9 mouse cellular contexts compared by ENCODE assay signal in the genomic region with DNA sequence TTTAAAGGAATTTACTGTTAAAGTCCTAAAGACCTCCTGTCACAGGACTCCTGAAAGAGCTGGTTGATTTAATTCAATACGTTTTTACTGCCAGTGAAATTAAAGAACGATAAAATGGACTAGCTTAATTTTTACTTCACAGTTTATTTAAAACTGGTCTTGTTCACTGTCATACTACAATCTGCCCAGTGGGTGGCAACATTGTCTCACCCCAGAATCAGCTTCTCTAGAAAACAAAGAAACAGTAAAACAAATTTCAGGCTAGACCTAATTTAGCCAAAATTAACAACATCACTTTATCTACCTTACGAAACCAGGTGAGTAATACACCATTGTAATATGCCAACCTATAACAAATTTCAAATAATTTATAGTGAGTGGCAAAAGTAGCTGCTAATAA. TPM values are rescaled to one million over a fixed set of nuclear protein-coding genes. Genes with fewer than 3 reads are reported as not detected.
DNase-seq lines count a peak whose midpoint lies in the region; ATAC-seq lines count a peak whose summit lies in the region.
"Had no signal": no experiment of that assay in that cellular context is flagged by ENCODE, and none has a peak within 500 bp of the region (broad histone marks: within the 10 kb centered on the region; RNA-seq: fewer than 3 reads in every experiment).

No protein-coding gene starts in this region.

- no peaks in the 10 kb centered on the region for H3K4me1 ChIP-seq in hindbrain, embryonic 11.5 days (replicated peaks; ENCODE audit: control insufficient read depth, insufficient read depth, low read length)
- 0 out of 2 replicates have a peak, but pooled peaks cover 4% of the 10 kb centered on the region for H3K4me1 ChIP-seq in hindbrain, embryonic 13.5 days (replicated peaks)
- H3K4me1 ChIP-seq in heart, embryonic 11.5 days (ENCODE audit: control insufficient read depth, insufficient read depth, low read length) = no peaks in the 10 kb centered on the region
- H3K4me1 ChIP-seq: embryonic facial prominence, embryonic 12.5 days had no signal

- ATAC-seq in hindbrain, embryonic 11.5 days (ENCODE audit: low FRiP score) = no peak
- no peak for ATAC-seq in hindbrain, embryonic 13.5 days (ENCODE audit: low FRiP score)
- peak; percentile 82 for ATAC-seq in megakaryocyte progenitor cell, adult 5-6 weeks (replicated peaks; ENCODE audit: poor library complexity)
- ATAC-seq in heart, embryonic 11.5 days (replicated peaks; ENCODE audit: insufficient number of reproducible peaks, low FRiP score, low TSS enrichment) = no peak

- H3K4me2 ChIP-seq in hindbrain, embryonic 11.5 days (replicated peaks; ENCODE audit: low read depth, low read length) = no peak overlapping the region
- no peak overlapping the region for H3K4me2 ChIP-seq in hindbrain, embryonic 13.5 days
- H3K4me2 ChIP-seq in heart, embryonic 11.5 days = no peak overlapping the region
- H3K4me2 ChIP-seq: embryonic facial prominence, embryonic 12.5 days had no signal

- 27% methylated on average over 3 of the region's 3 CpGs for WGBS in hindbrain, embryonic 11.5 days
- 22% methylated on average over 3 of the region's 3 CpGs for WGBS in hindbrain, embryonic 13.5 days
- WGBS in heart, embryonic 11.5 days (ENCODE audit: insufficient replicate concordance) = 14% methylated on average over 3 of the region's 3 CpGs

- H3K36me3 ChIP-seq in hindbrain, embryonic 11.5 days (ENCODE audit: control insufficient read depth, insufficient read depth, low read length) = no peaks in the 10 kb centered on the region
- no peaks in the 10 kb centered on the region for H3K36me3 ChIP-seq in hindbrain, embryonic 13.5 days
- H3K36me3 ChIP-seq in heart, embryonic 11.5 days (ENCODE audit: control insufficient read depth, insufficient read depth, low read length) = no peaks in the 10 kb centered on the region
- H3K36me3 ChIP-seq: embryonic facial prominence, embryonic 12.5 days had no signal

- no peak overlapping the region for H3K27ac ChIP-seq in hindbrain, embryonic 11.5 days (ENCODE audit: low read depth, low read length)
- H3K27ac ChIP-seq in hindbrain, embryonic 13.5 days = no peak overlapping the region
- H3K27ac ChIP-seq in heart, embryonic 11.5 days (ENCODE audit: low read depth, low read length) = no peak overlapping the region
- H3K27ac ChIP-seq: embryonic facial prominence, embryonic 12.5 days had no signal

- H3K4me3 ChIP-seq in hindbrain, embryonic 11.5 days (ENCODE audit: low read depth, low read length) = no peak overlapping the region
- no peak overlapping the region for H3K4me3 ChIP-seq in hindbrain, embryonic 13.5 days
- no peak overlapping the region for H3K4me3 ChIP-seq in heart, embryonic 11.5 days (ENCODE audit: low read depth, low read length)
- H3K4me3 ChIP-seq: embryonic facial prominence, embryonic 12.5 days had no signal

- DNase-seq in hindbrain, embryonic 11.5 days (ENCODE audit: low spot score) = peak; percentile 58
- DNase-seq in thymus, postnatal 14 days = peak; percentile 17
- no peak for DNase-seq in thymus, postnatal 36 days
- peak; percentile 65 for DNase-seq in embryo, embryonic 10 days (ENCODE audit: low spot score)
- DNase-seq in gastrocnemius, postnatal 14 days = no peak

- intact Hi-C loops in gastrocnemius, postnatal 14 days (cut with DNase I; ENCODE audit: low total_unique reads) = loop anchor here (5.0 to 10.0 kb wide), 2 partner anchors 248 to 331 kb away; no protein-coding TSS in a partner anchor

- no peaks in the 10 kb centered on the region for H3K9me3 ChIP-seq in hindbrain, embryonic 11.5 days (ENCODE audit: control insufficient read depth, low read length)
- H3K9me3 ChIP-seq in hindbrain, embryonic 13.5 days = no peaks in the 10 kb centered on the region
- no peaks in the 10 kb centered on the region for H3K9me3 ChIP-seq in heart, embryonic 11.5 days (replicated peaks; ENCODE audit: control insufficient read depth, low read length)
- H3K9me3 ChIP-seq: embryonic facial prominence, embryonic 12.5 days had no signal

- no peak overlapping the region for H3K9ac ChIP-seq in hindbrain, embryonic 11.5 days (ENCODE audit: low read depth, low read length)
- H3K9ac ChIP-seq in hindbrain, embryonic 13.5 days = no peak overlapping the region
- no peak overlapping the region for H3K9ac ChIP-seq in heart, embryonic 11.5 days (ENCODE audit: low read depth, low read length)
- H3K9ac ChIP-seq: embryonic facial prominence, embryonic 12.5 days had no signal

- no peaks in the 10 kb centered on the region for H3K27me3 ChIP-seq in hindbrain, embryonic 11.5 days (ENCODE audit: control insufficient read depth, insufficient read depth, low read length)
- no peaks in the 10 kb centered on the region for H3K27me3 ChIP-seq in hindbrain, embryonic 13.5 days
- H3K27me3 ChIP-seq in heart, embryonic 11.5 days (ENCODE audit: control insufficient read depth, insufficient read depth, low read length) = no peaks in the 10 kb centered on the region
- H3K27me3 ChIP-seq: embryonic facial prominence, embryonic 12.5 days had no signal

RNA-seq across cellular contexts. Expression of gene Stam2, which starts 14.6 kb away (rescaled TPM):
- 45.9 and 48.8 TPM in 2 replicates for polyA plus RNA-seq in hindbrain, embryonic 11.5 days (2014; fragmentation: Nextera tagmentation; extraction: Ambion mirVana)
- polyA plus RNA-seq in hindbrain, embryonic 13.5 days (2015; fragmentation: Nextera tagmentation; extraction: Ambion mirVana) = 40.9 and 42.0 TPM in 2 replicates
- 18.9 and 26.2 TPM in 2 replicates for total RNA-seq in megakaryocyte progenitor cell, adult 5-6 weeks (2015)
- total RNA-seq in megakaryocyte progenitor cell, adult 5-6 weeks (2017) = 15.4 and 20.1 TPM in 2 replicates
- 10 to 100 TPM; 11.8 to 12.2 TPM for total RNA-seq in gastrocnemius, postnatal 14 days (2021)
- polyA plus RNA-seq in heart, embryonic 11.5 days (2014; fragmentation: Nextera tagmentation; extraction: Ambion mirVana) = 32.1 and 35.7 TPM in 2 replicates

Comparison
In these comparisons a context has a peak if more than half of its experiments do, and no peak if none do; other contexts are left out.
1. DNase-seq: peak in hindbrain, embryonic 11.5 days (single experiment), thymus, postnatal 14 days (single experiment) and embryo, embryonic 10 days (single experiment); none in thymus, postnatal 36 days (0 of 2) and gastrocnemius, postnatal 14 days (single experiment).